Mouse (Mus musculus) lung, embryonic 16.5 days (tissue): ENCODE measurements around the gene Asb16. TPM values are rescaled to one million over a fixed set of nuclear protein-coding genes. Genes with fewer than 3 reads are reported as not detected.

Experiments
- ATAC-seq: fragments of 200-750 bp; cut with Nextera tagmentation; 2 replicates; pipeline ENCODE4 v1.8.0; 2017; ENCODE audit warnings: low read depth, mild to moderate bottlenecking, moderate library complexity
- H3K27ac ChIP-seq: fragments of 300-500 bp; sonication (generic); 2 replicates; pipeline ENCODE4 v1.5.1; 2014; ENCODE audit warnings: mild to moderate bottlenecking, control low read depth, low read length
- H3K27me3 ChIP-seq: fragments of 300-500 bp; sonication (generic); 2 replicates; pipeline ENCODE4 v1.6.1; 2014; ENCODE audit warnings: low read depth, low read length, mixed read lengths; ENCODE audit not compliant: control insufficient read depth, insufficient read depth
- H3K36me3 ChIP-seq: fragments of 300-500 bp; sonication (generic); 2 replicates; pipeline ENCODE4 v1.6.1; 2014; ENCODE audit warnings: low read length; ENCODE audit not compliant: control insufficient read depth, insufficient read depth
- H3K4me1 ChIP-seq: fragments of 300-500 bp; sonication (generic); replicated peaks from 2 replicates; pipeline ENCODE4 v1.6.1; 2014; ENCODE audit warnings: low read length, mixed read lengths; ENCODE audit not compliant: control insufficient read depth, insufficient read depth
- H3K4me2 ChIP-seq: fragments of 300-500 bp; sonication (generic); 2 replicates; pipeline ENCODE4 v1.6.1; 2014; ENCODE audit warnings: low read depth, low read length, control low read depth
- H3K4me3 ChIP-seq: fragments of 300-500 bp; sonication (generic); 2 replicates; pipeline ENCODE4 v1.5.1; 2014; ENCODE audit warnings: mild to moderate bottlenecking, low read length, control low read depth
- H3K9ac ChIP-seq: fragments of 300-500 bp; sonication (generic); 2 replicates; pipeline ENCODE4 v1.6.1; 2014; ENCODE audit warnings: low read length, control low read depth
- H3K9me3 ChIP-seq: fragments of 300-500 bp; sonication (generic); 2 replicates; pipeline ENCODE4 v1.6.1; 2016; ENCODE audit warnings: low read length; ENCODE audit not compliant: control insufficient read depth
- WGBS: fragments of 180-500 bp; shearing (Covaris S2); extraction: QIAGEN DNeasy Blood & Tissue Kit; methylation state at CpG from one replicate; pipeline ENCODE4 v1.1.7; 2014; 5-methylcytosine and 5-hydroxymethylcytosine counted together
- polyA plus RNA-seq: library from polyadenylated mRNA; unstranded; fragments of >200 nt; fragmentation: Nextera tagmentation; extraction: Ambion mirVana; gene quantifications from 2 replicates; pipeline ENCODE4 v1.2.1, GENCODE M21; 2015

Gene Asb16
- polyA plus RNA-seq, 1 experiment from 2014 or later: 0.05 TPM

DNA sequence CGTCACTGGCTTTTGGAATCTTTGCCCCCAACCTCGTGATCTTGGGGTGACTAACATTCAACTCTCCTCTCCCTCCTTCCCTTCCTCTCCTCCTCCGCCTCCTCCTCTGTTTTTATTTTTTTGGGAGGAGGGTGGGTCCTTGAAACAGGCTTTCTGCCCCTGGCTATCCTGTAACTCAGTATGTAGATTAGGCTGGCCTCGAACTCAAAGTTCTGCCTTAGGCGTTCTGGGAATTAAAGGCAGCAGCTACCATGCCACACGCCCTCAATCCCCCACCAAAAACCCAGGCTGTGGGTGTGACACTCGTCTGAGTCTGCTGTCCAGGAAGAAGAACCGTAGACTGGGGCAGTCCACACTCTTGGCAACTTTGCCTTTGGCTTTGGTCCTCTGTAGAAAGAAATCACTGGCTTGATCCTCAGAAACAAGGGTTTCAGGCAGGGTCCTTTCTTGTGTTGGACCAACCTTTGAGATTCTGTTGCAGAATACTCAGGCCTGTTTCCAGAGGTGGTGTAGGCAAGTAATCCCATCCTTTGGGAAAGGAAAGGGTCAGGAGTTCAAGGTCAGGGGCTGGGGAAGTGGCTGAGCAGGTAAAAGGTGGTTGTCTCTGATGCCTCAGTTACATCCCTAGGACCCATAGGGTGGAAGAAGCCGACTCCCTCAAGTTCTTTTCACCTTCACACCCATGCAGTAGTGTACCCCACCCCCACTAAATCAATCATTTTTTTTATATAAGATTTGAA is 19.0 kb upstream of the Asb16 start:
- no peak for ATAC-seq
- H3K4me3 ChIP-seq: peak overlapping the region; percentile 72
- H3K27me3 ChIP-seq: no peaks in the 10 kb centered on the region
- peak overlapping the region; percentile 84 for H3K4me2 ChIP-seq
- peak overlapping the region; percentile 80 for H3K9ac ChIP-seq
- WGBS: 10% methylated on average over 9 of the region's 9 CpGs
- no peaks in the 10 kb centered on the region; the same call in 1 of the 2 replicates for H3K9me3 ChIP-seq
- no peaks in the 10 kb centered on the region for H3K36me3 ChIP-seq
- peaks cover 20% of the 10 kb centered on the region for H3K4me1 ChIP-seq
- H3K27ac ChIP-seq: no peak overlapping the region

DNA sequence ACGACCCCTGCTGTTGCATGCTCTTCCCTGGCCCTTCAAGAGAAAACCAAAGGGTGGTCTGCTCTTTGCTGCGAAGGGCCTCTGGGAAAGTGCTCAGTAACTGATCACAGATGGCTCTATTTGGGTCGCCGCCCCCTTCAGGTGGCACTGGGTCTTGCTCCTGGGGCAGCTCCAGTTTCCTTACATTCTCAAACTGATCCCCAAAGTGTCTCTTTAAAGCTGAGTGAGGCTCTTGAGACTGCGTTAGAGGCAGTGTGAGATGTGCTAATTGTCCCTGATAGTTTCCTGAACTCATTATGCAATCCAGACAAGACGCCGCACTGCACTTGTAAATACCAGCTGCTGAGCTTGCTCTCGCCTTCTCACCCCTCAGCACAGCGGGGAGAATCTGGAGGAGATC is 11.0 kb upstream of the Asb16 start:
- H3K4me2 ChIP-seq: no peak overlapping the region
- no peak overlapping the region for H3K27ac ChIP-seq
- no peak overlapping the region for H3K4me3 ChIP-seq
- ATAC-seq: no peak
- H3K9ac ChIP-seq: no peak overlapping the region
- no peaks in the 10 kb centered on the region for H3K27me3 ChIP-seq
- H3K9me3 ChIP-seq: no peaks in the 10 kb centered on the region
- WGBS: 42% methylated on average over 9 of the region's 9 CpGs
- H3K4me1 ChIP-seq: 0 out of 2 replicates have a peak, but pooled peaks cover 5% of the 10 kb centered on the region
- H3K36me3 ChIP-seq: peaks cover 20% of the 10 kb centered on the region

DNA sequence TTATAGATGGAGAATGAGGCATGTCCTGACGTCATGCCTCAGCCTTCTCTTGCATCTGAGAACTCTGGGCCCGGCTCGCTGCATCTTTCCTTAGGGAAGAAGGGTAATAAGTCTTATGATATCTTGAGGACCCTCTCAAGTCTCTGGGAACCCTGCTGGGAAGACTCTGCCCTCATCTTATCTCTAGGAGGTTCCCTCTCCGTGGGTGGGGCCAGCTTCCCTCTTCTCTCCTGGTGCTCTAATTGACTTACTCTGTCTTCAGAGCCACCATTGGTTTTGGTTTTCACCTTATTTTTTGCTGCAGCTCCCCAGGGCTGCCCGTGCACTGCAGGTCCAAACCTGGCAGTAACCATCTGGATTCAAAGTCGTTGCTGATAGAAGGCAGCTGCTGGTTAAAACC is 10.4 kb upstream of the Asb16 start:
- H3K27me3 ChIP-seq: no peaks in the 10 kb centered on the region

DNA sequence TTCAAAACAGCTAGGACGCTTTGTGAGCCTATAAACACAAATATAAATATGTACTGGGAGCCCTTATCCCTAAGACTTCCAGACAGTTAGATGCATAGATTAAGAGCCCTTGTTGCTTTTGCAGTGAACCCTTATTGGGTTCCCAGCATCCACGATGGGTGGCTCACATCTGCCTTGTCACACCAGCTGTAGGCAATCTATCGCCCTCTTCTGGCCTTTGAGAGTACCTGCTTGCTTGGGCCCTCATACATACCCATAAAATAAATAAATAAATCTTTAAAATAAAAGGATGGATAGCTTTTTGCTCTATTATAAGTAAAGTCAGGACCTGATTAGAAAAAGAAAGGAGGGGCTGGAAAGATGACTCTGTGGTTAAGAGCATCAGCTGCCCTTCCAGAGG is 10.0 kb upstream of the Asb16 start:
- no peak overlapping the region for H3K27ac ChIP-seq
- H3K9ac ChIP-seq: no peak overlapping the region
- H3K27me3 ChIP-seq: no peaks in the 10 kb centered on the region
- no peak overlapping the region for H3K4me3 ChIP-seq
- H3K4me1 ChIP-seq: 0 out of 2 replicates have a peak, but pooled peaks cover 5% of the 10 kb centered on the region
- H3K9me3 ChIP-seq: no peaks in the 10 kb centered on the region
- peaks cover 20% of the 10 kb centered on the region for H3K36me3 ChIP-seq
- ATAC-seq: no peak
- WGBS: 90% methylated on average over 3 of the region's 3 CpGs
- no peak overlapping the region for H3K4me2 ChIP-seq

More for the DNA sequence above, 10.4 kb upstream of the Asb16 start:
- no peak for ATAC-seq
- no peaks in the 10 kb centered on the region for H3K9me3 ChIP-seq
- H3K36me3 ChIP-seq: peaks cover 20% of the 10 kb centered on the region
- H3K4me1 ChIP-seq: 0 out of 2 replicates have a peak, but pooled peaks cover 5% of the 10 kb centered on the region
- no peak overlapping the region for H3K4me2 ChIP-seq
- H3K27ac ChIP-seq: no peak overlapping the region
- 61% methylated on average over 6 of the region's 6 CpGs for WGBS
- no peak overlapping the region for H3K4me3 ChIP-seq
- H3K9ac ChIP-seq: no peak overlapping the region

DNA sequence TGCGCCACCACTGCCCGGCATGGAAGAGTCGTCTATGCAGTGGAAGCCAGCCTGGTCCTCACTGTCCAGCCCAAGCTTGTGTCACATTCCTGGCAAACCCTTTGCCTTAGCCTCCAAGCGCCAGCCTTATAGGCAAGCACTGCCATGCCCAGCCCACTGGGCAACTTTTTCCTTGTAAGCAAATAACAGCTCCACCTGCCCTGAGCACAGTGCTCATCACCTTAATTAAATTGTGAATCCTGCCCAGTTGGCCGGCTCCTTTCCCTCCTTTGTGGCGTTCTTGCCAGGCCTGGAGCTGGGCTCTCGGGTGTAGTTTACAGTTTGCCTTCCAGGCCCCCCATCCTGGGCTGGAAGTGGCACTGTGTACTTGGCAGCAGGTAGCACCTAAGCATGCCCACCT is 5.3 kb upstream of the Asb16 start:
- Histone ChIP-seq H3K9ac (no peak overlapping the region), H3K27ac (no peak overlapping the region), H3K27me3 (no peaks in the 10 kb centered on the region), H3K9me3 (no peaks in the 10 kb centered on the region), H3K36me3 (peaks cover 17% of the 10 kb centered on the region), H3K4me1 (0 out of 2 replicates have a peak, but pooled peaks cover 5% of the 10 kb centered on the region), H3K4me2 (no peak overlapping the region), H3K4me3 (no peak overlapping the region)
- WGBS: 92% methylated on average over 7 of the region's 7 CpGs
- no peak for ATAC-seq

DNA sequence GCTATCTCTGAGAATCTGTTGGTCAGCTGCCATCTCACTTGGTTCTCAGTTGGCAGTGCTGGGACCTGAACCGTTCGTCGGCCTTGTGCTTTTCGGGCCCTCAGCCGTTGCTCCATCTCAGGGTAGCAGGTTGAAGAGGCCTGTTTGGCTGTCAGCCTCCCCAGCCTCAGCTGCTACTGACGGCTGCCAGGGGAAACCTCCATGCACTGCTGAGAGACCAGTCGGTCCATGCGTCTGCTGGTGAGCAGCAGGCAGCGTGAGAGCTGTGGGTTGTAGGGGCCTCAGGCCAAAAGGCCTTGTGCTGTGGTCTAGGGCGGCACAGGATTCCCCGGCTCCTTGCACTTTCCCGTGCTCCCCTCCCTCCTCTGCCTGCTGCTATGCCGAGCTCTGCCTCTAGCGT is 2.7 kb upstream of the Asb16 start:
- Histone ChIP-seq H3K27ac (no peak overlapping the region), H3K9me3 (no peaks in the 10 kb centered on the region), H3K27me3 (no peaks in the 10 kb centered on the region), H3K4me3 (no peak overlapping the region), H3K4me2 (no peak overlapping the region), H3K4me1 (0 out of 2 replicates have a peak, but pooled peaks cover 5% of the 10 kb centered on the region), H3K9ac (no peak overlapping the region), H3K36me3 (peaks cover 7% of the 10 kb centered on the region; the same call in 1 of the 2 replicates)
- WGBS: 63% methylated on average over 14 of the region's 14 CpGs
- ATAC-seq: no peak

DNA sequence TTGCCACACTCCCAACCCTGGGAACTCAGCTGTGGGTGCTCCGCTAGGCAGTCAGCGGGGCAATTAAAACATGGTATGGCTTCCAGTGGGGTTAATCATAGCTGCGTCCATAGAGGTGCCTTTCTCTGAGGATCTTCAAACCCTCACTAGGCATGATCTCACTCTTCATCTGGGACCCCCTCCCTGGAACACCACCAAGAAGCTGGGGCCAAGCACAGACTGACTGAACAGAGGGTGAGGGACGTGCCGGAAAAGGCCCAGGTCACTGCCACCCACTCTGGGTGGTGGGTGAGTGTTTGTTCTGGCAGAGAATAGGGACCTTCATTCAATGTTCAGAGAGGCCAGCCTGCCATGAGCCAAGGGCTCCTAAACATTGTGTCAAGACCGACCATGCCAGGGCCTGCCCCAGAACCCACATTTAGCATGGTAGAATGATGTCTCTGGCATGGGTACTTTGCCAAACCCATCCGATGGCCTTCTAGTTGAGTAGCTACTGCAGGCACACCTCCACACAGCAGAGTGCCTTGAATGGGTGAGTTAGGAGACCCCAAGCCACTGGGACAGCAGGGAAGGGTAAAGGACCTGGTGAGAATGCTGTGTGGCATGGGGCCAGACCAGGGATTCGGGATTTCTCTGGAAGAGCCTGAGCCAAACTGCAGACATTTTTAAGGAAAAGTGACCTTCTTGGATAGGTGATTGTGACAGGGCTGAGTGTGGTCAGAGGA is 1.8 kb upstream of the Asb16 start:
- no peak overlapping the region for H3K4me2 ChIP-seq
- peaks cover 7% of the 10 kb centered on the region; the same call in 1 of the 2 replicates for H3K36me3 ChIP-seq
- WGBS: 79% methylated on average over 8 of the region's 8 CpGs
- no peak overlapping the region for H3K27ac ChIP-seq
- 0 out of 2 replicates have a peak, but pooled peaks have one; percentile 4 for ATAC-seq
- H3K27me3 ChIP-seq: no peaks in the 10 kb centered on the region
- 0 out of 2 replicates have a peak, but pooled peaks cover 5% of the 10 kb centered on the region for H3K4me1 ChIP-seq
- H3K9ac ChIP-seq: no peak overlapping the region
- H3K9me3 ChIP-seq: no peaks in the 10 kb centered on the region
- H3K4me3 ChIP-seq: no peak overlapping the region

DNA sequence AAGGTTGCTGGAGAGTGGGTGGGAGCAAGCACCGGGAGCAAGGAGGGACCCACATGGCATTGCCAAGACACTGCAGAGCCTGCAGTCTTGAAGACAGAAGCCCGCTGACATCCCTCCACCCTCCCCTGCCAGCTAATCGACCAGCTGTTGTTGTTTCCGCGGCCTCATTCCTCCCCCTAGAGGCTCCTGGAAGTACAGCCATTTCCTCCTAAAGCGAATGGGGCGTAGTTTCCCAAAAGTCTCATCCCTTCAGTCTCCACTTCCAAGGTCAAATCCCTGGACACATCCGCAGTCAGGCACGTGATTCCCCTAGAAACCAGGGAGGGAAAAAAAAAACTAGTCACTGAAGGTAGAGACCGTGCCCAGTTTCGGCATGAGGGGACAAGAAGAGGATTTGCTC is 1.1 kb upstream of the Asb16 start:
- WGBS: 4% methylated on average over 11 of the region's 11 CpGs
- Histone ChIP-seq H3K4me1 (0 out of 2 replicates have a peak, but pooled peaks cover 5% of the 10 kb centered on the region), H3K27me3 (no peaks in the 10 kb centered on the region), H3K9ac (no peak overlapping the region), H3K36me3 (peaks cover 4% of the 10 kb centered on the region; the same call in 1 of the 2 replicates), H3K4me2 (no peak overlapping the region), H3K27ac (no peak overlapping the region), H3K4me3 (no peak overlapping the region), H3K9me3 (no peaks in the 10 kb centered on the region)
- peak; percentile 78 for ATAC-seq

DNA sequence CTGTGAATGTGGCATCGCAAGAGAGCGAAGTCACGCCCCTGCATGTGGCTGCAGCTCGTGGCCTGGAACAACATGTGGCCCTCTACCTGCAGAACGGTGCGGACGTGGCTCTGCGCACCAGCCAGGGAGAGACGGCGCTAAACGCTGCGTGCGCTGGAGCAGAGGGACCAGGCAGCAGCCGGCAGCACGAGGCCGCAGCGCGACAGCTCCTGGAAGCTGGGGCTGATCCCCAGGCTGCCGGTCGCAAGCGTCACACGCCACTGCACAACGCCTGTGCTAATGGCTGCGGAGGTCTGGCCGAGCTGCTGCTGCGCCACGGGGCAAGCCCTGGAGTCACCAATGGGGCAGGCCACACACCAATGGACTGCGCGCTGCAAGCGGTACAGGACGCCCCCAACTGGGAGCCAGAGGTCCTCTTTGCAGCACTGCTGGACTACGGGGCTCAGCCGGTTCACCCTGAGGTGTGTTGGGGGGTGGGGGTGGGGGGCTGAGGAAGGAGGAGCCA is 7.9 kb downstream of the Asb16 start:
- Histone ChIP-seq H3K4me3 (peak overlapping the region; percentile 48), H3K27ac (no peak overlapping the region), H3K4me2 (peak overlapping the region; percentile 77), H3K36me3 (no peaks in the 10 kb centered on the region), H3K27me3 (no peaks in the 10 kb centered on the region; the same call in 1 of the 2 replicates), H3K4me1 (peaks cover 9% of the 10 kb centered on the region; the same call in 1 of the 2 replicates), H3K9me3 (no peaks in the 10 kb centered on the region), H3K9ac (peak overlapping the region; percentile 70)
- ATAC-seq: peak; percentile 78
- WGBS: under 1% methylated on average over 33 of the region's 33 CpGs
